Mouse (Mus musculus) ES-E14 (cell line): ENCODE measurements at regions not wholly inside any gene's neighbourhood (a gene's known extent, or its start where the extent isn't known, plus 50 kb on each side); places are given as distances from the start of the nearest gene placed in this dataset.

ENCODE experiments used
- DNase-seq: peaks from one replicate; pipeline ENCODE4 v3.0.0-alpha.2; 2013; ENCODE audit warnings: low read depth, low spot score
- H3K27ac ChIP-seq: 2 replicates; pipeline ENCODE4 v1.5.1; 2012; ENCODE audit warnings: low read depth, mild to moderate bottlenecking, low read length, moderate library complexity, mixed read lengths; ENCODE audit not compliant: poor library complexity, insufficient read depth, severe bottlenecking
- H3K36me3 ChIP-seq: 2 replicates; pipeline ENCODE4 v1.6.1; 2012; ENCODE audit warnings: mild to moderate bottlenecking, low read length, moderate library complexity, mixed read lengths; ENCODE audit not compliant: control insufficient read depth, poor library complexity, insufficient read depth, severe bottlenecking
- H3K4me1 ChIP-seq, 2 experiments: fragments of 150-350 bp in 1 of 2; sonication (generic) in 1 of 2; 2 replicates each; pipeline ENCODE4 v1.6.1; 2012; ENCODE audit warnings: low read length in 2 of 2, mild to moderate bottlenecking in 1 of 2, mixed read lengths in 1 of 2; ENCODE audit not compliant: control insufficient read depth in 2 of 2, insufficient read depth in 2 of 2, poor library complexity in 1 of 2
- H3K4me3 ChIP-seq, 2 experiments: fragments of 150-350 bp in 1 of 2; sonication (generic) in 1 of 2; 2 replicates each; pipeline ENCODE4 v1.5.1; 2012; ENCODE audit warnings: low read length in 2 of 2, low read depth in 1 of 2, mild to moderate bottlenecking in 1 of 2, mixed read lengths in 1 of 2; ENCODE audit not compliant: insufficient read depth in 1 of 2, poor library complexity in 1 of 2, severe bottlenecking in 1 of 2
- H3K9ac ChIP-seq: 2 replicates; pipeline ENCODE4 v1.6.1; 2012; ENCODE audit warnings: low read depth, mild to moderate bottlenecking, low read length, mixed read lengths; ENCODE audit not compliant: poor library complexity, insufficient read depth, severe bottlenecking
- H3K9me3 ChIP-seq: fragments of 150-350 bp; sonication (generic); 2 replicates; pipeline ENCODE4 v1.6.1; 2012; ENCODE audit warnings: low read depth, mild to moderate bottlenecking, low read length; ENCODE audit not compliant: control insufficient read depth, insufficient read depth
- CHD2 ChIP-seq: IDR thresholded peaks from 2 replicates; pipeline ENCODE4 v1.6.1; 2014; ENCODE audit warnings: mild to moderate bottlenecking, low read depth, low read length, inconsistent platforms
- HCFC1 ChIP-seq: IDR thresholded peaks from 2 replicates; pipeline ENCODE4 v1.6.1; 2012; ENCODE audit warnings: low read length, inconsistent platforms, borderline replicate concordance; ENCODE audit not compliant: insufficient read depth
- MAFK ChIP-seq: IDR thresholded peaks from 2 replicates; pipeline ENCODE4 v1.6.1; 2014; ENCODE audit warnings: mild to moderate bottlenecking, low read depth, low read length, inconsistent platforms; ENCODE audit not compliant: insufficient read depth
- ZC3H11A ChIP-seq: IDR thresholded peaks from 2 replicates; pipeline ENCODE4 v1.6.1; 2012; ENCODE audit warnings: low read depth, mild to moderate bottlenecking, inconsistent platforms, low read length, borderline replicate concordance
- ZNF384 ChIP-seq: IDR thresholded peaks from 2 replicates; pipeline ENCODE4 v1.6.1; 2012; ENCODE audit warnings: low read depth, low read length, inconsistent platforms
- in situ Hi-C, 2 experiments: fragments of 600-800 bp; cut with MboI; formaldehyde crosslinking; loops; one replicate each; pipeline ENCODE4 v1.15.1; 2025; ENCODE audit warnings: low sequenced_read_pairs in 2 of 2, inconsistent platforms in 1 of 2; ENCODE audit not compliant: unreplicated experiment in 2 of 2

- H3K9me3 ChIP-seq, result no peaks in the 10 kb centered on the region
- in situ Hi-C loops, result no loop called here
- H3K4me3 ChIP-seq, result no peak overlapping the region
- no peak overlapping the region for H3K27ac ChIP-seq
- TF ChIP-seq ZNF384 (no peak), CHD2 (no peak), ZC3H11A (no peak), MAFK (no peak), HCFC1 (no peak)
- no peaks in the 10 kb centered on the region for H3K4me1 ChIP-seq
- no peak for DNase-seq
- no peaks in the 10 kb centered on the region for H3K36me3 ChIP-seq
- H3K9ac ChIP-seq, result no peak overlapping the region
Observed at GRCm38 (mm10) chr10:96880771-96881170, 264.0 kb downstream of the Btg1 start.

GRCm38 (mm10) chr10:96881212-96881611 lies 264.4 kb downstream of the Btg1 start:
- no peak for DNase-seq
- Histone ChIP-seq H3K9ac (no peak overlapping the region), H3K4me1 (no peaks in the 10 kb centered on the region), H3K27ac (no peak overlapping the region), H3K9me3 (no peaks in the 10 kb centered on the region), H3K4me3 (no peak overlapping the region), H3K36me3 (no peaks in the 10 kb centered on the region)
- in situ Hi-C loops, result no loop called here
- TF ChIP-seq ZNF384 (no peak), HCFC1 (no peak), MAFK (no peak), ZC3H11A (no peak), CHD2 (no peak)

GRCm38 (mm10) chr10:96881660-96882059 lies 264.9 kb downstream of the Btg1 start:
- TF ChIP-seq ZNF384, result no peak
- no peak for TF ChIP-seq ZC3H11A
- no peak for TF ChIP-seq MAFK
- no peak for TF ChIP-seq CHD2
- no peak for TF ChIP-seq HCFC1
- Histone ChIP-seq H3K27ac (no peak overlapping the region), H3K9me3 (no peaks in the 10 kb centered on the region)

GRCm38 (mm10) chr10:96901150-96901549 lies 284.3 kb downstream of the Btg1 start:
- H3K9me3 ChIP-seq, result no peaks in the 10 kb centered on the region
- H3K9ac ChIP-seq, result no peak overlapping the region
- TF ChIP-seq MAFK, result no peak
- no peak for TF ChIP-seq ZNF384
- TF ChIP-seq HCFC1, result no peak
- no peak for TF ChIP-seq ZC3H11A
- no peak for TF ChIP-seq CHD2
- H3K27ac ChIP-seq, result no peak overlapping the region
- no peak overlapping the region for H3K4me3 ChIP-seq
- in situ Hi-C loops, result no loop called here
- no peak for DNase-seq
- H3K4me1 ChIP-seq, result no peaks in the 10 kb centered on the region
- H3K36me3 ChIP-seq, result no peaks in the 10 kb centered on the region

More at GRCm38 (mm10) chr10:96881660-96882059, 264.9 kb downstream of the Btg1 start:
- no peak overlapping the region for H3K9ac ChIP-seq
- in situ Hi-C loops, result no loop called here
- H3K36me3 ChIP-seq, result no peaks in the 10 kb centered on the region
- no peak for DNase-seq
- H3K4me3 ChIP-seq, result no peak overlapping the region
- H3K4me1 ChIP-seq, result no peaks in the 10 kb centered on the region

- H3K27ac ChIP-seq, result no peak overlapping the region
- no peak for DNase-seq
- H3K4me3 ChIP-seq, result no peak overlapping the region
- TF ChIP-seq MAFK (no peak), CHD2 (no peak), ZC3H11A (no peak), ZNF384 (no peak), HCFC1 (no peak)
- H3K36me3 ChIP-seq, result no peaks in the 10 kb centered on the region
- no peaks in the 10 kb centered on the region for H3K4me1 ChIP-seq
- no peaks in the 10 kb centered on the region for H3K9me3 ChIP-seq
- H3K9ac ChIP-seq, result no peak overlapping the region
- in situ Hi-C loops, result no loop called here
Observed at GRCm38 (mm10) chr10:96905098-96905809, 288.4 kb downstream of the Btg1 start.
